Mouse (Mus musculus) heart, postnatal 4 days (tissue): ENCODE measurements around the gene Wnt4. TPM values are rescaled to one million over a fixed set of nuclear protein-coding genes. Genes with fewer than 3 reads are reported as not detected.

Source experiments
- DNase-seq: peaks from one replicate; pipeline ENCODE4 v3.0.0; 2021
- total RNA-seq, 2 experiments: library from RNA; stranded (reverse); gene quantifications; 2 replicates each; pipeline ENCODE4 v1.2.3; 2021

Wnt4 gene
- total RNA-seq, 2 experiments from 2014 or later = 0.76 to 0.88 TPM

DNA sequence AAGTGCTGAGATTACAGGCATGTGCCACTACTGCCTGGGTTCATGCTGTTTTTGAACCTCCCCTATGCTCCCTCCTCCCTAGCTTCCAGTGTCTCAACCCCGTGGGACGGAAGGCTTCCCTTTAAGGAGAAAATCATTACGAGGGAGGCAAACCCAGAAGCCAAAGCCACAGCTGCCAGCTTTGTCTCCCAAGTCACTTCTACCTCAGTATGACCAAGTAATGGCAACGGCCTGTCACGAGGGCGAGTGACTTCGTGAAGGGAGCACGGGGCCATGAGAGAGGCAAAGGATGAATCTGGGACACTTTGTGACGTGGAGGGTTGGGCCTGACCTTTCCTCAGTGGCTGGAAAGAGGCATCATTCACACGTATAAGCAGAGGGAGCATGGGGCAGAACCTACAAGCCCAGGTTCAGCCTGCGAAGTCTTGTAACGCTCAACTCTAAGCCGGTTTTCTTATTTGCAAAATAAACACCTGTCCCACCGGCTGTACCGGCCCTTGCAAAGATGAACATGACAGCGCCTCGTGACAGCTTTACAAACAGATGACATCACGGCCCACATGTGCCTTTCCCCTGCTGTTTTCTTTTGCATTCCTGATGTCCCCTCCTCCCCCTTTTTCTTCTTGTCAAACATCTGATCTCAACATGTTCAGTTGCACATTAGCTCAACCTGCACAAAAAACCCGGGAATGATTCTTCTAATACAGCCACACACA is 29.9 kb downstream of the Wnt4 start:
- no peak for DNase-seq

DNA sequence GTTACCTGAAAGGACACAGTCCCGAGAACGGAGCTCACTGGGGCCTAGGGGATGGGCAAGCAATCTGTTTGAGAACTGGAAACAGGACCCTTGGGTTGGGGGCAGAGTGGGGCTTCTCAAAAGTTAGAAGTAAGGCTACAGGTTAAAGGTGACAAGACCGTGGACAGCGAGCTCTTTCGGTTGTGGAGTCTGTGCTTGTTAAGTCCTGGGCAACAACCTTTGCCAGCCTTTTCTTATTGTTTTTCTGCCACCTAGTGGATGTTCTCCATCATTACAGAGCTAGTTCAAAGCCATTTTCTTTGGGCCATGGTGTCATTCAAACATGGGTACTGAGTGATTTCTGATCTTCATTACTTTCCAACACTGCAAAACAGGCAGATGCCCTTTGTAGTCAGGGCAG is 31.1 kb downstream of the Wnt4 start:
- DNase-seq = no peak

DNA sequence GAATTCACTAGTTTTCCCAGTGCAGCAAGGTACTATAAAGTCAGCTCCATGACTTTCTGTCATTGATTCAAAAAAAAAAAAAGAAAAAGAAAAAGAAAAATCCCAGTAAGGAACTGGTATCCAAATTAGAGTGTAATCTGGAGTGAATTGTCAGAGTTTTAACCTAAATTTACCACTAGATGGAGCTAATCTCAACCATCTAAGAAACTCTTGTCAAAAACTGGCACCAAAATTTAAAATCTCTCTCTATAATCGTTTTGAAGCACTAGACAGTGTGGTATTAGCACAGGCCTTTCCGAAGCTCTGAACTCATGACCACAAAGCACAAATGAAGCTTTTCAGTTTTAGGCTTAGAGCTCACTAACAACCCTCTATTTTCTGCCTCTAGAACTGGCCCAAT is 36.2 kb downstream of the Wnt4 start:
- DNase-seq = no peak

DNA sequence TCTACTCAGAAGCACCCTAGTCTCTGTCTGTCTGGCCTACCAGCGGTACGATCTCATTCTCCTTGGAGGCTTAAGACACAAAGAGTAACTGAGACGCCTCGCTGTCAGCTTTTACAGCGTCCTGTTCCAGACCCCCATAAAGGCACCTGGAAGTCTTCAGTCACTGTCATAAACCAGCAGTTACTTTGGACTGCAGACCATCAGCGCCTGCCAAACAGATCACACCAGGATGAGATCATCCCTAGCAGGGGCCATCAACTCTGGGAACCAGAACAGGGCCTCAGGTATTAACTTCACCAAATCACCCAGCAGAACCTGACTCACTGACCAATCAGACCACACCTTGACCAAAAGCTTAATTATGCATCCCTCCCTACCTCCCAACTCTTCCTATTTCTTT is 37.3 kb downstream of the Wnt4 start:
- no peak for DNase-seq

DNA sequence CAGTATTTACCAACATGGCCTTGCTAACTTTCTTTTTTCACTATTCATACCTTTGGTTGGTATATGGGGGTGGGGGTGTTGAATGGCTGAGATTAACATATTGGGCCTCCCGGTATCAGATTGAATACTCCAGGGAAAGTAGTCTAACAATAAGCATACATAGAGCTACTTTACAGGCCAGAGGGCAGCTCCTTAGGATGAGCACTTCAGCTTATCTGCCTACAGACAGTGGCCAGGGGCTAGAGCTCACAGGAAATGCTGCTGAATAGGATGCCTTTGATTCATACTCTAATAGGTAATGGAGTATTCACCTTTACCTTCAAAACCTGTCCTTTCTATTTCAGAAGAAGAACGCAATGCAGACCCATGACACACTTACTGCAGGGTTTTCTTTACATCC is 37.8 kb downstream of the Wnt4 start:
- DNase-seq = no peak

DNA sequence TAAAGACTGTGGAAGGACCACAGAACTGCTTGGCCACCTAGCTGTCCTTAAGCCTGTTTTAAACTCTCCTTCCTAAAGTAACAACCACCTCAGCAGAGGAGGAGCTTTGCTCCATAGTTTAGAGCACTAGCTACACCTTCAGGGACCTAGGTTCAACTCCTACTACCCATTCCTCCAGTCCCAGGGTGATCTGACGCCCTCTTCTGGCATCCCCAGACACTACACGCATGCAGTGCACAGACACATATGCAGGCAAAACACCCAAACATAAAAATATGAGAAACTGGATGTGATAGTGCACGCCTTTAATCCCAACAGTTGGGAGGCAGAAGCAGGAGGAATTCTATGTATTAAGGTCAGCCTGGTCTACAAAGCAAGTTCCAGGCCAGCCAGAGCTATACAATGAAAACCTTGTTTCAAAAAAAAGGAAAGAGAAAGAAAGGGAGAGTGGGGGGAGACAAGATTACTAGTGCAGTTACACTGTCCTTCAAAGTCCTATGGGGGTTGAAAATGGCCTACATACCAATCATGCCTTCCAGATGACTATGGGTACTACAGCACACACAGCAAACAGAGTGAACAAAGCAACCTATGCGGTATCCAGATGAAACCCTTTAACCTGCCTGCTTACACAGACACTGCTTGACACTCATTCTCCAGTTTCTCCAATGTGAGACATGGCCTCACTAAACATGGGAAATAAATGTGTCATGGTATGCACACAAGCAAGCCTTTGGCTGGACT is 38.9 kb downstream of the Wnt4 start:
- no peak for DNase-seq

DNA sequence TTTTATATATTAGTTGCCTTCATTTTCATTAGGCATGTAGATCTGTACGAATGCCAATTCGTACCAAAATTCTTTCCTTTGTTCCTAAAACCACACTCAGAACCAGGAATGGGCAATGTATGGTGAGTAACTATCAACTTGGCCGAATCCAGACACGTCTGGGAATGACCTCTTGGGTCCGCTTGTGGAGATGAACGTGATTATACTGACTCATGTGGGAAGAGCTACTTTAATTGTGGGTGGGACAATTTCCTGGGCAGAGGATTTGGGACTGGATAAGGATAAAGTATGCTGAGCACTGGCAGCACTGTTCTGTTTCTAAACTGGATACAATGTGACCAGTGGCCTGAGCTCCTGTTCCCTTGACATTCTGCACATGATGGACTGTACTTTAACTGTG is 47.6 kb downstream of the Wnt4 start:
- no peak for DNase-seq

DNA sequence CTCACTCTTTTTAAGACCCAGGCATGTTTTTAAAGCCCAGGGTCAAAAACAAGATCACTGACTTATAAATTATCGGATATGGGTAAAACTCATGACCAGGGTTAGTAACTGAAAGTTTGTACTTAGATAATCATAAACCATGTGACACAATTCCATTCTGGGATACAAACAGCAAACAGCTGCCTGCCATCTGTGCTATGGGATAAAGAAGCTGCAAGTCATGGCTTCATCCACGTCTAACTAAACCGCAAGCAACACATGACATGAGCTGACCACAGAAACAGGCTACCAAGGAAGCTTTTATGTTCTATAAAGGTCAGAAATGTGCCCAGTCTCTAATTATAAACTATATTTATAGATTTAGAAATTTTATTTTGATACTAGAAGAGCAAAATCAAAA is 49.2 kb downstream of the Wnt4 start:
- DNase-seq = no peak

DNA sequence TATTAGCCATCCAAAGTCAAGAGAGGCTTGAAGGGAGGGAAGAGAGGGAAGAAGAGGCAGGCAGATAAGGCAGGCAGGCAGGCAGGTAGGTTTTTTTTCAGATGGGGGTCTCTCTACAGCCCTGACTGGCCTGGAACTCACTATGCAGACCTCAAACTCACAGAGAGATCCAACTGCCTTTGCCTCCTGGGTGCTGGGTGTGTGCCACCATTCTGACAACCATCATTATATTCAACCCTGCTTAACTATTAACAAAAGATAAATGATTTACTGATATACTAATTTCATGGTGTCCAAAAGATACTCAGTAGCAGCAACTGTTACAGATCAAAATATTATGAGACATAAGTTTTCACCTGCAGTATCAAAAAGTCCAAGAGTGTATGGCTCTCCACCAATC is 54.8 kb downstream of the Wnt4 start:
- no peak for DNase-seq

DNA sequence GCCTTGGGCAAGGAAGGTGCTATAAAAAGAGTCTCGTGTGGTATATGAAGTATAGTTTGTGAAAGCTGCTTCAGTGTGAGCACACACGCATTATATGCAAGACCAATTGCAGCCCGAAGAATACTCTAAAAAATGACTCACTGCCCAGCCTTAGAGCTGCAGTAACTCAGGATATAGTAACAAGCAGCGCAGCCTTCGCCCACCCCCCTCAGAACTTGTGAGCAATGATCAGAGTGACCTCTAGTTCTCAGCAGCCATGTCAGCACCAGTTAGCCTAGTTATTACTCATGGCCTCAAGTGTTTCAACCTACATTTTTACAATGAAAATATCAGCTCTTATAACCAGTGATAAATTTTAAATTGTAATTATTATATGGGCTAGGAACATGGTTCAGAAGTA is 59.2 kb downstream of the Wnt4 start:
- DNase-seq = no peak

DNA sequence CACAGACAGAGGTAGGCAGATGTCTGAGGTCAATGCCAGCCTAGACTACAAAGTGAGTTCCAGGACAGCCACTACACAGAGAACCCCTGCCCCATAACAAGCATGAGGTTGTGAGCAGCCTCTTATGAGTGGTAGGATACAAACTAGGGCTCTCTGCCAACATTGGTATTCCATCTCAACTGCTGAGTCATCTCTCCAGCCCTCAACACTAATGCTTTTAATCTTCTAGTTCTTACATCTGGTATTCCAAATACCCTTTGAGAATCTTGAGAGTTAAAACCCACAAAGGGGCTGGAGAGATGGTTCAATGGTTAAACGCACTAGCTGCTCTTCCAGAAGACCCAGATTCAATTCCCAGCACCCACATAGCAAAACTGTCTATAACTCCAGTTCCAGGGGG is 62.1 kb downstream of the Wnt4 start:
- DNase-seq = no peak

DNA sequence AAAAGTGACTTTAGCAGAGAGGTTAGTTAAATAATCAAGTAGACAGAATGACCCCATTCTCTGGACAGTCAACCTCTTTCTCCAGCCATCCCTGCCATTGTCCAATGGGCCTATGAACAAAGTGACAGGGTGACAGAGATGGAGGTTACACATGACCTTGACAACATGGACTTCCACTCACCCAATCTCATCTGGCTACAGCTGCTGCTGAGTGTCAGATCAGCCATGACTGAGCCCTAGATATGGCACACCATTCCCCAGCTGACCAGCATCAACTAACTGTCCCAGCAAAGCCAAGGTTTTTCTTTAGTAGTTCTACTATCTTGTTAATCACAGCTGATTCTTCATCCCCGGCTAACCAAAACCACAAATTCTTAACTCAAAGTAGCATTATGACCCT is 65.5 kb downstream of the Wnt4 start:
- no peak for DNase-seq

DNA sequence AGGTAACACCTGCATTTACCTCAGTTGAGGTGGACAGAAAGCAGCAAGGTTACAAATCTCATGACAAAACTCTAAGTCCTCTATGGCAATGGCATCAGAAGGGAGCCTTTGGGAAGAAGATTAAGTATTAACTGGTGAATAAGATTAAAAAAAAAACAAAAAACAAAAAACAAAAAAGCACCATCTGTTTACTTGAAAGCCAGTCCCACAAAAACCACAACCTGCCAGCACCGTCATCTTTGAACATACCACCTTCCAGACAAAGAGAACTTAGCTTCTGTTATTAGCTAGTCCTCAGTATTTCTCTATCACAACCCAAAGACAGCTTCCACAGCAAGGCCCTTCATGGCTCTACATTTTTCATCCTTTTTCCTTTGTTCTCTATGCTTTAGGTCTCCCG is 67.8 kb downstream of the Wnt4 start:
- DNase-seq = no peak

DNA sequence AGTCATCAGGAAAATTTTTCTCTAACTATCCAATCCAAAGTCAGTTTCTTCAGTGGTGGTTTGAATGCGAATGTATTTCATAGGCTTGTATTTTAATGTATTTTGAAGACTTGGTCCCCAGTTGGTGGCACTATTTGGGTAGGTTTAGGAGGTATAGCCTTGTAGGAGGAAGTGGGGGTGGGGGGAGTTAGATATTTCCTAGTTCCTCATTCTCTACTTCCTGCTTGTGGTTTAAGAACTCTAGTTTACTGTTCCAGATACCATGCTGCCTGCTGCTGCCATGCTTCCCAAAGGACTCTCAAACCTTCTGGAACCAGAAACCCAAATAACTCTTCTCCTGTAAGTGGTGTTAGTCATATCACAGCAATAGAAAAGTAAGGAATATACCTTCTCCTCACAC is 68.5 kb downstream of the Wnt4 start:
- DNase-seq = no peak

Other genes with a start within 250 kb of the Wnt4 start
- 1 to 10 TPM; 4.3 to 6.6 TPM for gene Zbtb40, start 228.7 kb upstream of the Wnt4 start, total RNA-seq
- 100 to 1,000 TPM; 276 to 285 TPM for gene Cdc42, start 80.2 kb downstream of the Wnt4 start, total RNA-seq
- not detected for gene Cela3a, start 132.3 kb downstream of the Wnt4 start, total RNA-seq
- not detected for gene Cela3b, start 153.1 kb downstream of the Wnt4 start, total RNA-seq
- gene 1700013G24Rik, start 175.8 kb downstream of the Wnt4 start, total RNA-seq = not detected
- gene Hspg2, start 191.3 kb downstream of the Wnt4 start, total RNA-seq = 100 to 1,000 TPM; 467 to 506 TPM